Mouse (Mus musculus) ES-Bruce4 (cell line): Measurements from ENCODE around the gene Hoxa5. TPM values are rescaled to one million over a fixed set of nuclear protein-coding genes. Genes with fewer than 3 reads are reported as not detected.

Experiments
- H3K27ac ChIP-seq: 2 replicates; pipeline ENCODE4 v1.5.1; 2012; ENCODE audit warnings: low read length, inconsistent platforms; ENCODE audit not compliant: insufficient read depth
- H3K27me3 ChIP-seq: 2 replicates; pipeline ENCODE4 v1.6.1; 2012; ENCODE audit warnings: mild to moderate bottlenecking, low read length, inconsistent platforms; ENCODE audit not compliant: control insufficient read depth, poor library complexity, insufficient read depth, severe bottlenecking
- H3K36me3 ChIP-seq: 2 replicates; pipeline ENCODE4 v1.6.1; 2012; ENCODE audit warnings: inconsistent platforms, mild to moderate bottlenecking, low read length, moderate library complexity; ENCODE audit not compliant: control insufficient read depth, poor library complexity, insufficient read depth, severe bottlenecking
- H3K4me1 ChIP-seq: one replicate; pipeline ENCODE4 v1.8.1; 2011; ENCODE audit warnings: low read length; ENCODE audit not compliant: control insufficient read depth, insufficient read depth
- H3K4me3 ChIP-seq: 2 replicates; pipeline ENCODE4 v1.5.1; 2011; ENCODE audit warnings: low read depth, mild to moderate bottlenecking, low read length
- H3K9ac ChIP-seq: 2 replicates; pipeline ENCODE4 v1.6.1; 2012; ENCODE audit warnings: low read depth, mild to moderate bottlenecking, inconsistent platforms; ENCODE audit not compliant: poor library complexity, severe bottlenecking
- H3K9me3 ChIP-seq: replicated peaks from 2 replicates; pipeline ENCODE4 v1.6.1; 2012; ENCODE audit warnings: mild to moderate bottlenecking, low read length, inconsistent platforms; ENCODE audit not compliant: control insufficient read depth, poor library complexity, insufficient read depth, severe bottlenecking
- CTCF ChIP-seq: IDR thresholded peaks from one replicate; pipeline ENCODE4 v1.8.1; 2011; ENCODE audit warnings: low read depth, low read length
- EP300 ChIP-seq: IDR thresholded peaks from 2 replicates; pipeline ENCODE4 v1.6.1; 2011; ENCODE audit warnings: low read depth, low read length; ENCODE audit not compliant: insufficient read depth
- POLR2A ChIP-seq: IDR thresholded peaks from one replicate; pipeline ENCODE4 v1.8.1; 2011; ENCODE audit warnings: low read length; ENCODE audit not compliant: insufficient read depth
- polyA plus RNA-seq: library from polyadenylated mRNA; stranded (reverse); fragments of >200 nt; gene quantifications from 2 replicates; pipeline ENCODE4 v1.2.4, GENCODE M21; 2011; ENCODE audit warnings: low read depth; ENCODE audit not compliant: missing spikeins, insufficient read depth, insufficient read length

Gene Hoxa5
- polyA plus RNA-seq, 1 experiment = not detected

DNA sequence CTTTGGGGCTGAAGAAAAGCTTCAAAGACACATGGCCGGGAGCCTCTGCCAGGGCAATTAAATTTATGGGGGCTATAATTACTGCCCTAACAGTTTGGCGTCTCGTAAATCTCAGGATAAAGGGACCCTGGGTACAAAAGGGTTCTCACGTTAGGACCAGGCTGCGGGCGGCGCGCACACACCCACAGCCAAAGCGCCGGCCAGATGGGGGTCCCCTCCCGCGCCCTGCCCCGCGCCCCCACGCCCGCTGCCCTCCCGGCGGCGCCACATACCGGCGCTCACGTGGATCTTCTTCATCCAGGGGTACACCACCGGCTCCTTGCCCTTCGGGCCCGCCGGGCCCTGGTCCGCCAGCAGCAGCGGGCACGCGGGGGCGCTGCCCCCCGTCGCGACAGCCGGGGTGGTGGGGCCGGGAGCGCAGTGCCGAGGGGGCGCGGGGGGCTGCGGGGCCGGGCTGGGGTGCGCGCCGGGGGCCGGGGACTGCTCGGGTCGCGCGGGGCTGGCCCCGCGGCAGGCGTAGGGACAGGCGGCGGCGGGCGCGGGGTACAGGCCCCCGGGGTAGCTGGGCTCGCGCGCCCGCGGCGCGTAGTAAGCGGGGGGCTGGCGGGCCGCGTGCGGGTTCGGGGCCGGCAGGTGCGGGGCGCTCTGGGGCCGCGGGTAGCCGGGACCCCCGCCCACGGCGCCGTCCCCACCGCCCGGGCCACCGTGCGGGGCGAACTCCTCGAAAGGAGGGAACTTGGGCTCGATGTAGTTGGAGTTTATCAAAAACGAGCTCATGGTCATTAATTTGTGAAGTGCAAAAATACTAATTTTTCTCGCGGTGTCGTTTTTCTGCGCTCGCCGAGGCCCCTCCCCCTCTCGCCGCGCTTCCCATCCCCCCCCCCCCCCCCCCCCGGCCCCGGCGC, 13.2 kb downstream of the Hoxa5 start, which contains the start of gene Hoxa4:
Gene Hoxa4, minus strand, starts transcription at position 848 of the 905 bp plus-strand sequence.
- Histone ChIP-seq H3K9ac (peak within 1 kb of the TSS; percentile 94), H3K27ac (no peak within 1 kb of the TSS), H3K4me3 (peak within 1 kb of the TSS; percentile 76), H3K9me3 (no peaks in the 10 kb centered on the region), H3K36me3 (no peaks in the 10 kb centered on the region), H3K4me1 (no peaks in the 10 kb centered on the region), H3K27me3 (peaks cover 29% of the 10 kb centered on the region)
- no peak for TF ChIP-seq CTCF
- no peak for TF ChIP-seq POLR2A
- TF ChIP-seq EP300 = no peak

DNA sequence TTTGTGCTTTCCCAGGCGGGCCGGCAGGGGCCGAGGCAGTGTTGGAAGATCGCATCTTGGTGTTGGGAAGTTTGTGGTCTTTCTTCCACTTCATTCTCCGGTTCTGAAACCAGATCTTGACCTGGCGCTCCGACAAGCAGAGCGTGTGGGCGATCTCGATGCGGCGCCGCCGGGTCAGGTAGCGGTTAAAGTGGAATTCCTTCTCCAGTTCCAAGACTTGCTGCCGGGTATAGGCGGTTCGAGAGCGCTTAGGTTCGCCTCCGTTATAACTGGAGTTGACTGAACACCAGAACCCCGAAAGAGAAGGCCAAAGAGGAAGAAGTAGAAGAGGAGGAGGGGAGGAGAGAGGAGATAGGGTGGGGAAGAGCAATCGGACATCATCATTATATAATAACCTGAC, 14.0 kb downstream of the Hoxa5 start:
- peaks cover 29% of the 10 kb centered on the region for H3K27me3 ChIP-seq
- H3K9me3 ChIP-seq = no peaks in the 10 kb centered on the region
- H3K4me1 ChIP-seq = no peaks in the 10 kb centered on the region
- H3K4me3 ChIP-seq = no peak overlapping the region
- TF ChIP-seq CTCF = no peak
- no peak overlapping the region for H3K27ac ChIP-seq
- H3K36me3 ChIP-seq = no peaks in the 10 kb centered on the region
- no peak overlapping the region for H3K9ac ChIP-seq

DNA sequence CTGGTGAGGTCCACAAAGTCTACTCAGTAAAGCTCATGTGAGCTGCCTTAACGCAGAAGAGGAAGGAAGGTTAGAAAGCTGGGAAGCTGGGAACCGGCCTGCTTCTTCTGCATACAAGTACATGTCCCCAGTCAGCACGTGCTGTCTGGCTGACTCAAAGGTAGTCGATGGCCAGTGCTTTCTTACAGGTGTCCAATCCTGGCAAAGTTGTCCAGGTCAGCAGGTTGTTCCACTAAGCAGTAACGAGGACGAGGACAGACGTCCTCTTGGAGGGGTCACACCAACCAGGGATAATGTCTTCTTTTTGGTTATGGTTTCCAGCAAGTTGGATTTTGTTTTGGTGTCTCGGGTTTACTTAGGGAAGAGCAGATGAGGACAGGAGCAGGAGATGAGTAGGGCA, 14.5 kb downstream of the Hoxa5 start:
- H3K4me1 ChIP-seq = no peaks in the 10 kb centered on the region
- no peak overlapping the region for H3K4me3 ChIP-seq
- no peak overlapping the region for H3K9ac ChIP-seq
- no peaks in the 10 kb centered on the region for H3K36me3 ChIP-seq
- H3K9me3 ChIP-seq = no peaks in the 10 kb centered on the region
- TF ChIP-seq POLR2A (no peak), CTCF (no peak), EP300 (no peak)
- H3K27me3 ChIP-seq = peaks cover 27% of the 10 kb centered on the region
- no peak overlapping the region for H3K27ac ChIP-seq

DNA sequence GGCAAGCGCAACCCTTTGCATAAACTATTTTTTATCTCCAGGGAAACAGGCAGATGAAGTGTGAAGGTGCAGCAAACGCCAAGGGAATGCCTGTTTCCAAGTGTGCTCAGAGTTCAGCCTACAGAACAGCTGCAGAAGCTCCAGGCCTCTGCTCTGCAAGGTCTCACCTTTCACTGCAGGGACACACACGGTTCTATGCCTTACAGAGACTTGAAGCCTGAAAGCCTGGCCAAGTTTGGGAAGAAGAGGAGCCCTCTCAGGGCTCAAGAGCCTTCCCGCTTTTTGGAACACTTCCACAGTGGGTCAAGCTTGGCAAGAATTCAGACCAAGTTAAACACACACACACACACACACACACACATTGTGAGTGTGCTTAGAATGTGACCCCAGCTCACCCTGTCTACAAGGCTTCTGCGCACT, 15.2 kb downstream of the Hoxa5 start:
- TF ChIP-seq CTCF = no peak
- Histone ChIP-seq H3K9ac (no peak overlapping the region), H3K9me3 (no peaks in the 10 kb centered on the region), H3K27ac (no peak overlapping the region), H3K4me1 (no peaks in the 10 kb centered on the region), H3K27me3 (peaks cover 26% of the 10 kb centered on the region), H3K36me3 (no peaks in the 10 kb centered on the region), H3K4me3 (no peak overlapping the region)

DNA sequence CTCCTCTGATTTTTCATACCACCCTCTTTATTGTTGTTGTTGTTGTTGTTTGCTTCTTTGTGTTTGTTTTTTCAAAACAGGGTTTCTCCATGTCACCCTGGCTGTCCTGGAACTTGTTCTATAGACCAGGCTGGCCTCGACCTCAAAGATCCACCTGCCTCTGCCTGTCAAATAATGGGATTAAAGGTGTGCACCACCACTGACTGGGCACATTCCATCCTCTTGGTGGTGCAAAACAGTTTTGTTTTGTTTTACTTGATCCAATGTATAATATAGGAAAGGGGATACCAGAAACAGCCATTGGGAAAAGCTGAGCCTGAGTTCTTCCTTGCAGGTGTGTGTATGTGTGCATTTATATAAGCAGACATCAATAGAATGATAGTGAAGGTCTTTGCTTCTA, 17.9 kb downstream of the Hoxa5 start:
- H3K27ac ChIP-seq = no peak overlapping the region

DNA sequence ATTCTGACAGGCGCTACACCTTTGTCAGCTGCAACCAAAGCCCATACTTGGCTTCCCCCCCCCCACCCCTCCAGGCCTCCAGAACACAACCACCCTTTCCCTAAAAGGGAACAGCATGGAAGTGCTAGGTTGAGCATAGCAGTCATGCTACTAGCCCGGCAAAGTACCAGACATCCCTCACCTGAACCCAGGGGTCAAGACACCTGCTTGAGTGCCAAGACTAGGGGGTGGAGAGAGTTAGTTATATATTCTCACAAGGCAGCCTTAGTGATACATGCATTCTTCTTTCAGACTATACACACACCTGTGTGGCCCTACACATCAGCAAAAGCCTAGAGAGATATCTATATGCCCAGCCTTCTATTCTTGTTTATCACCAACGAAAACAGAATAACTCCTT, 18.6 kb downstream of the Hoxa5 start:
- H3K4me1 ChIP-seq = no peaks in the 10 kb centered on the region

More for the DNA sequence above, 17.9 kb downstream of the Hoxa5 start:
- no peak overlapping the region for H3K9ac ChIP-seq
- H3K27me3 ChIP-seq = peaks cover 19% of the 10 kb centered on the region
- no peaks in the 10 kb centered on the region for H3K4me1 ChIP-seq
- no peaks in the 10 kb centered on the region for H3K9me3 ChIP-seq
- TF ChIP-seq EP300 (no peak), CTCF (no peak), POLR2A (no peak)
- H3K4me3 ChIP-seq = no peak overlapping the region
- no peaks in the 10 kb centered on the region for H3K36me3 ChIP-seq

More for the DNA sequence above, 18.6 kb downstream of the Hoxa5 start:
- Histone ChIP-seq H3K36me3 (no peaks in the 10 kb centered on the region), H3K9ac (no peak overlapping the region), H3K4me3 (no peak overlapping the region), H3K27me3 (peaks cover 12% of the 10 kb centered on the region), H3K27ac (no peak overlapping the region), H3K9me3 (no peaks in the 10 kb centered on the region)
- TF ChIP-seq EP300 (no peak), CTCF (no peak), POLR2A (no peak)
